Mouse (Mus musculus): Measurements from ENCODE around the gene Ushbp1. TPM values are rescaled to one million over a fixed set of nuclear protein-coding genes. Genes with fewer than 3 reads are reported as not detected.
"Not testable (repeated sequence)": the region's sequence is repeated elsewhere in the genome, so short reads cannot be mapped to it uniquely, and the experiment has no call there.

Gene Ushbp1
- polyA plus RNA-seq, 1 experiment = not detected

- Histone ChIP-seq H3K4me1 (ENCODE audit: control insufficient read depth, insufficient read depth, low read length) (peaks cover 15% of the 10 kb centered on the region), H3K4me3 (ENCODE audit: insufficient read depth, low read depth, low read length) (no peak overlapping the region), H3K27ac (ENCODE audit: insufficient read depth, low read depth, low read length) (no peak overlapping the region)
- TF ChIP-seq POLR2A (IDR thresholded peaks at IDR 0.05; ENCODE audit: insufficient read depth, low read depth, low read length) (no peak), CTCF (IDR thresholded peaks at IDR 0.05; ENCODE audit: insufficient read depth, low read depth, low read length) (no peak)
These were observed 27.2 kb downstream of the Ushbp1 start for GRCm38 (mm10) chr8:71368366-71368765.

- Histone ChIP-seq H3K27ac (ENCODE audit: insufficient read depth, low read depth, low read length) (peak overlapping the region; percentile 97; the same call in 1 of the 2 replicates), H3K4me3 (ENCODE audit: insufficient read depth, low read depth, low read length) (peak overlapping the region; percentile 70), H3K4me1 (ENCODE audit: control insufficient read depth, insufficient read depth, low read length) (peaks cover 15% of the 10 kb centered on the region)
- WGBS = 31% methylated on average over 17 of the region's 17 CpGs
- no peak for TF ChIP-seq CTCF (IDR thresholded peaks at IDR 0.05; ENCODE audit: insufficient read depth, low read depth, low read length)
- no peak for TF ChIP-seq POLR2A (IDR thresholded peaks at IDR 0.05; ENCODE audit: insufficient read depth, low read depth, low read length)
These were observed 27.9 kb downstream of the Ushbp1 start for GRCm38 (mm10) chr8:71367529-71368176.

DNA sequence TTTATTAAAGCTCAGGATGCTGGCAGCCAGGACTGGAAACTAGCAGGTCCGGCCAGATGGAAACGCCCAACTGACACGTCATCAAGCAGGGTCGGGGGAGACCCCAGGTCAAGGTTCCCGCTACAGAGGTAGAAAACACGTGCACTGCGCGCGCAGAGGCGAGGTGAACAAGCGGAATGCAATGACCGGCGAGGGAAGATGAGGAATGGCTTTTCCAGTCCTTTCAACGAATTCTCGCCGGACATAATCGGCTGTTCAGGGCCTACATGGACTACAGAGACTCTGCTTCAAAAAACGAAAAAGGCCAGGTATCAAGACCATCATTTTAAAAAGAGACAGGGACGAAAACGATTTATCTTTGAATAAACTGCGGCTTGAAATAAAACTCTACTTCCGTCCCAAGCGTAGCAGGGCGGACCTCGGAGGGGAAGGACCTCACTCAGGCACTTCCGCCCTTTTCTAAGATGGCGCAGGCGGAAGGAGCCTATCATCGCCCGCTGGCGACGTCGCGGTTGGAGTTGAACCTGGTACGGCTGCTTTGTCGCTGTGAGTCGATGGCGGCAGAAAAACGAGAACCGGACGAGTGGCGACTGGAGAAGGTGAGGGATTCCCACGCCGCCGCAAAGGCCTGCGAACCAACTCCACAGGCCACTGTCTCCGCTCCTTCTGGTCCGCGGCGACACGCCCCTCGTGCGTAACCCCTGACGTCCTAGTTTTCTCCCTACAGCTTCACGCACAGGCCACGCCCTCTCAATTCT, 28.7 kb downstream of the Ushbp1 start, which contains the start of gene Use1:
Use1 (plus strand) TSS at position 78 of the 758 bp plus-strand sequence.
- peak within 1 kb of the TSS; percentile 70 for H3K4me3 ChIP-seq (ENCODE audit: insufficient read depth, low read depth, low read length)
- H3K27ac ChIP-seq (ENCODE audit: insufficient read depth, low read depth, low read length) = peak within 1 kb of the TSS; percentile 97
- H3K4me1 ChIP-seq (ENCODE audit: control insufficient read depth, insufficient read depth, low read length) = peaks cover 15% of the 10 kb centered on the region
- under 1% methylated on average over 56 of the region's 56 CpGs for WGBS
- TF ChIP-seq POLR2A (IDR thresholded peaks at IDR 0.05; ENCODE audit: insufficient read depth, low read depth, low read length) = peak; percentile 81; the same call in 1 of the 2 replicates
- TF ChIP-seq CTCF (IDR thresholded peaks at IDR 0.05; ENCODE audit: insufficient read depth, low read depth, low read length) = no peak

GRCm38 (mm10) chr8:71358026-71358425, 37.6 kb downstream of the Ushbp1 start:
- no peaks in the 10 kb centered on the region for H3K4me1 ChIP-seq (ENCODE audit: control insufficient read depth, insufficient read depth, low read length)
- 93% methylated on average over 3 of the region's 3 CpGs for WGBS
- TF ChIP-seq CTCF (IDR thresholded peaks at IDR 0.05; ENCODE audit: insufficient read depth, low read depth, low read length) (no peak), POLR2A (IDR thresholded peaks at IDR 0.05; ENCODE audit: insufficient read depth, low read depth, low read length) (no peak)
- no peak overlapping the region for H3K4me3 ChIP-seq (ENCODE audit: insufficient read depth, low read depth, low read length)
- H3K27ac ChIP-seq (ENCODE audit: insufficient read depth, low read depth, low read length) = no peak overlapping the region

DNA sequence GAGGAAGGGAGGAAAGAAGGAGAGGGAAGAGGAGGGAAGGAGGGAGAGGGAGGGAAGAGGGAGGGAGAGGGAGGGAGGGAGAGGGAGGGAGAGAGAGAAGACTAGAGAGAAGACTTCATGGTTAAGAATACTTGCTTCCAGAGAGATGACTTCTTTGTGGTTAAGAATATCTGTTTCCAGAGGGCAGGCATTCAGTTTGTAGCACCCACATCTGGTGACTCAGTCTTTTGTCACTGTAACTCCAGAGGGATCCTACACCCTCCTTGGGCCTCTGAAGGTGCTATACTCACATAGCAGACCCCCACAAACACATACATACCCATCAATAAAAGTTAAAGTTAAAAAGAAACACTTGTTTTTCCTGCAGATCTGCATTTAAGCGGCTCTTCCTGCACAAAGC, 44.1 kb downstream of the Ushbp1 start:
- Histone ChIP-seq H3K4me3 (ENCODE audit: insufficient read depth, low read depth, low read length) (no peak overlapping the region), H3K4me1 (ENCODE audit: control insufficient read depth, insufficient read depth, low read length) (peaks cover 11% of the 10 kb centered on the region), H3K27ac (ENCODE audit: insufficient read depth, low read depth, low read length) (no peak overlapping the region)
- WGBS = 78% methylated on average over 1 of the region's 1 CpGs
- TF ChIP-seq CTCF (IDR thresholded peaks at IDR 0.05; ENCODE audit: insufficient read depth, low read depth, low read length) (no peak), POLR2A (IDR thresholded peaks at IDR 0.05; ENCODE audit: insufficient read depth, low read depth, low read length) (no peak)

DNA sequence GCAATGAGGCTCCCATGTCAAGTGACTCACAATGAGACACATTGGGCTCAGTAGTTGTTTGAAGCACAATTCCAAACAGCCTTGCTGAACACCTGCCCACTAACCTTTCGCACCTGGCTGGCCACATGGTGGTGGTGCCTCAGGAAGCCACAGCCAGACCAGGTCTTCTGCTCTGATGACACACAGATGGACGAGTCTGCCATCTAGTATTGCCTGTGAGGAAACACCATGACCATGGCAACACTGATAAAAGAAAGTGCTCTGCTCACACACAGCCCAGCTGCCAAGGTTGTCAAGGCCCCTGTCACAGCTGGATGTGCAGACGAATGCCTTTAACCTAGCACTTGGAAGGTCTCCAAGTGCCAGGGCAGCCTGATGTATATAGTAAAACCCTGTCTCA, 44.5 kb downstream of the Ushbp1 start:
- Histone ChIP-seq H3K4me3 (ENCODE audit: insufficient read depth, low read depth, low read length) (no peak overlapping the region), H3K4me1 (ENCODE audit: control insufficient read depth, insufficient read depth, low read length) (peaks cover 11% of the 10 kb centered on the region), H3K27ac (ENCODE audit: insufficient read depth, low read depth, low read length) (0 out of 2 replicates have a peak overlapping the region, but pooled peaks have one; percentile 24)
- no peak for TF ChIP-seq CTCF (IDR thresholded peaks at IDR 0.05; ENCODE audit: insufficient read depth, low read depth, low read length)
- TF ChIP-seq POLR2A (IDR thresholded peaks at IDR 0.05; ENCODE audit: insufficient read depth, low read depth, low read length) = no peak
- 64% methylated on average over 3 of the region's 3 CpGs for WGBS

- 83% methylated on average over 1 of the region's 1 CpGs for WGBS
- peaks cover 6% of the 10 kb centered on the region for H3K4me1 ChIP-seq (ENCODE audit: control insufficient read depth, insufficient read depth, low read length)
- no peak overlapping the region for H3K27ac ChIP-seq (ENCODE audit: insufficient read depth, low read depth, low read length)
- no peak for TF ChIP-seq POLR2A (IDR thresholded peaks at IDR 0.05; ENCODE audit: insufficient read depth, low read depth, low read length)
- TF ChIP-seq CTCF (IDR thresholded peaks at IDR 0.05; ENCODE audit: insufficient read depth, low read depth, low read length) = no peak
- no peak overlapping the region for H3K4me3 ChIP-seq (ENCODE audit: insufficient read depth, low read depth, low read length)
These were observed 49.0 kb downstream of the Ushbp1 start for GRCm38 (mm10) chr8:71346581-71346980.

DNA sequence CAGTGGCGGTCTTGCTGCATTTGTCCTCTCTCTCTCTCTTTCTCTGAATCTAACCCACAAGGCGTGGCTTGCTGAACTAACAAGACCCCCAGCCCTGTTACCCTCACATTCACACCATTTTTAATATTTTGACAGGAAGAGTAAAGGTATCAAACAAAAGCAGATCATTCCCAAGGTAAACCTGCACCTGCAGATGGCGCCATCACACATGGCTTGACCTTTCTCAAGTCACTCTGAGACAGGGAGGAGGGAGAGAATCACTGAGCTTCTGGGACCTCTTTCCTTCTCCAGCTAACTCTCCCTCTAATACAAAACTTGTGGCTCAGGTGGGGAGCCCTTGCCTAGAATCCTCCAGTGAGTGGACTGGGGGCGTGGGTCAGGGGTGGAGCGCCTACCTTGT, 55.0 kb downstream of the Ushbp1 start:
- no peak overlapping the region for H3K27ac ChIP-seq (ENCODE audit: insufficient read depth, low read depth, low read length)
- no peak for TF ChIP-seq POLR2A (IDR thresholded peaks at IDR 0.05; ENCODE audit: insufficient read depth, low read depth, low read length)
- TF ChIP-seq CTCF (IDR thresholded peaks at IDR 0.05; ENCODE audit: insufficient read depth, low read depth, low read length) = no peak
- no peak overlapping the region for H3K4me3 ChIP-seq (ENCODE audit: insufficient read depth, low read depth, low read length)
- H3K4me1 ChIP-seq (ENCODE audit: control insufficient read depth, insufficient read depth, low read length) = no peaks in the 10 kb centered on the region
- WGBS = 84% methylated on average over 5 of the region's 5 CpGs

- WGBS = 93% methylated on average over 6 of the region's 6 CpGs
These were observed 57.8 kb downstream of the Ushbp1 start for GRCm38 (mm10) chr8:71337834-71338233.

More at GRCm38 (mm10) chr8:71337834-71338233, 57.8 kb downstream of the Ushbp1 start:
- H3K27ac ChIP-seq (ENCODE audit: insufficient read depth, low read depth, low read length); H3K4me3 ChIP-seq (ENCODE audit: insufficient read depth, low read depth, low read length); H3K4me1 ChIP-seq (ENCODE audit: control insufficient read depth, insufficient read depth, low read length): not testable (repeated sequence)

Other genes starting within 250 kb of the Ushbp1 start
- 390 TPM in 1 of 2 replicates, not detected in the other for gene Myo9b, start 123.1 kb downstream of the Ushbp1 start, polyA plus RNA-seq (2012; ENCODE audit: insufficient read depth, insufficient read length, low replicate concordance, missing spikeins)
- gene Haus8, start 122.9 kb downstream of the Ushbp1 start, polyA plus RNA-seq (2012; ENCODE audit: insufficient read depth, insufficient read length, low replicate concordance, missing spikeins) = not detected in 2 replicates
- gene Use1, start 29.0 kb downstream of the Ushbp1 start, polyA plus RNA-seq (2012; ENCODE audit: insufficient read depth, insufficient read length, low replicate concordance, missing spikeins) = not detected in 2 replicates
- gene Ocel1, start 24.5 kb downstream of the Ushbp1 start, polyA plus RNA-seq (2012; ENCODE audit: insufficient read depth, insufficient read length, low replicate concordance, missing spikeins) = not detected in 2 replicates
- gene Nr2f6, start 13.8 kb downstream of the Ushbp1 start, polyA plus RNA-seq (2012; ENCODE audit: insufficient read depth, insufficient read length, low replicate concordance, missing spikeins) = not detected in 2 replicates
- gene Babam1, start 1.1 kb upstream of the Ushbp1 start, polyA plus RNA-seq (2012; ENCODE audit: insufficient read depth, insufficient read length, low replicate concordance, missing spikeins) = not detected in 2 replicates
- gene Ankle1, start 10.2 kb upstream of the Ushbp1 start, polyA plus RNA-seq (2012; ENCODE audit: insufficient read depth, insufficient read length, low replicate concordance, missing spikeins) = not detected in 2 replicates
- gene Abhd8, start 67.9 kb upstream of the Ushbp1 start, polyA plus RNA-seq (2012; ENCODE audit: insufficient read depth, insufficient read length, low replicate concordance, missing spikeins) = not detected in 2 replicates
- gene Mrpl34, start 69.2 kb upstream of the Ushbp1 start, polyA plus RNA-seq (2012; ENCODE audit: insufficient read depth, insufficient read length, low replicate concordance, missing spikeins) = not detected in 2 replicates
- gene Dda1, start 73.4 kb upstream of the Ushbp1 start, polyA plus RNA-seq (2012; ENCODE audit: insufficient read depth, insufficient read length, low replicate concordance, missing spikeins) = not detected in 2 replicates
- gene Ano8, start 90.2 kb upstream of the Ushbp1 start, polyA plus RNA-seq (2012; ENCODE audit: insufficient read depth, insufficient read length, low replicate concordance, missing spikeins) = not detected in 2 replicates
- gene Gtpbp3, start 92.3 kb upstream of the Ushbp1 start, polyA plus RNA-seq (2012; ENCODE audit: insufficient read depth, insufficient read length, low replicate concordance, missing spikeins) = not detected in 2 replicates
- gene Plvap, start 116.0 kb upstream of the Ushbp1 start, polyA plus RNA-seq (2012; ENCODE audit: insufficient read depth, insufficient read length, low replicate concordance, missing spikeins) = not detected in 2 replicates
- not detected in 2 replicates for gene Ccdc194, start 129.9 kb upstream of the Ushbp1 start, polyA plus RNA-seq (2012; ENCODE audit: insufficient read depth, insufficient read length, low replicate concordance, missing spikeins)
- not detected in 2 replicates for gene Bst2, start 141.7 kb upstream of the Ushbp1 start, polyA plus RNA-seq (2012; ENCODE audit: insufficient read depth, insufficient read length, low replicate concordance, missing spikeins)
- not detected in 2 replicates for gene Mvb12a, start 147.1 kb upstream of the Ushbp1 start, polyA plus RNA-seq (2012; ENCODE audit: insufficient read depth, insufficient read length, low replicate concordance, missing spikeins)
- gene Tmem221, start 163.1 kb upstream of the Ushbp1 start, polyA plus RNA-seq (2012; ENCODE audit: insufficient read depth, insufficient read length, low replicate concordance, missing spikeins) = not detected in 2 replicates
- gene Nxnl1, start 170.8 kb upstream of the Ushbp1 start, polyA plus RNA-seq (2012; ENCODE audit: insufficient read depth, insufficient read length, low replicate concordance, missing spikeins) = not detected in 2 replicates
- not detected in 2 replicates for gene Slc27a1, start 173.1 kb upstream of the Ushbp1 start, polyA plus RNA-seq (2012; ENCODE audit: insufficient read depth, insufficient read length, low replicate concordance, missing spikeins)
- not detected in 2 replicates for gene Pgls, start 196.4 kb upstream of the Ushbp1 start, polyA plus RNA-seq (2012; ENCODE audit: insufficient read depth, insufficient read length, low replicate concordance, missing spikeins)
- gene Fam129c, start 201.8 kb upstream of the Ushbp1 start, polyA plus RNA-seq (2012; ENCODE audit: insufficient read depth, insufficient read length, low replicate concordance, missing spikeins) = not detected in 2 replicates
- gene Colgalt1, start 215.2 kb upstream of the Ushbp1 start, polyA plus RNA-seq (2012; ENCODE audit: insufficient read depth, insufficient read length, low replicate concordance, missing spikeins) = 143 TPM in 1 of 2 replicates, not detected in the other

Measured in olfactory bulb, adult 2 months (tissue).